Mouse (Mus musculus) cortical plate, adult 2 months (tissue): ENCODE results near the gene Fgfr2. TPM values are rescaled to one million over a fixed set of nuclear protein-coding genes. Genes with fewer than 3 reads are reported as not detected.

ENCODE experiments used
- H3K27ac ChIP-seq: fragments of 200-500 bp; 2 replicates; pipeline ENCODE4 v1.5.1; 2012; ENCODE audit warnings: low read length, control low read depth, inconsistent platforms; ENCODE audit not compliant: insufficient read depth
- H3K4me1 ChIP-seq: fragments of 200-500 bp; 2 replicates; pipeline ENCODE4 v1.6.1; 2011; ENCODE audit warnings: low read length; ENCODE audit not compliant: control insufficient read depth, insufficient read depth
- H3K4me3 ChIP-seq: fragments of 200-500 bp; 2 replicates; pipeline ENCODE4 v1.5.1; 2011; ENCODE audit warnings: mild to moderate bottlenecking, low read length, control low read depth; ENCODE audit not compliant: insufficient read depth
- CTCF ChIP-seq: fragments of 200-500 bp; IDR thresholded peaks from 2 replicates; pipeline ENCODE4 v1.5.1; 2011; ENCODE audit warnings: mild to moderate bottlenecking, control low read depth, low read length; ENCODE audit not compliant: insufficient read depth; ENCODE audit errors: extremely low read depth
- POLR2A ChIP-seq: fragments of 200-500 bp; IDR thresholded peaks from 2 replicates; pipeline ENCODE4 v1.6.1; 2011; ENCODE audit warnings: mild to moderate bottlenecking, low read length, control low read depth; ENCODE audit not compliant: insufficient read depth; ENCODE audit errors: extremely low read depth
- polyA plus RNA-seq: library from polyadenylated mRNA; depleted of rRNA; stranded (reverse); fragments of >200 nt; gene quantifications from 2 replicates; pipeline ENCODE4 v1.2.3, GENCODE M21; 2012

Fgfr2 gene
- polyA plus RNA-seq, 1 experiment = 50.4 TPM

- TF ChIP-seq CTCF (no peak), POLR2A (no peak)
- Histone ChIP-seq H3K4me1 (no peaks in the 10 kb centered on the region; the same call in none of the 2 replicates), H3K4me3 (no peak overlapping the region)
Measured at GRCm38 (mm10) chr7:133062055-133062454, 61.1 kb downstream of the Fgfr2 start.

GRCm38 (mm10) chr7:133060170-133060569 is 63.0 kb downstream of the Fgfr2 start:
- Histone ChIP-seq H3K4me1 (no peaks in the 10 kb centered on the region; the same call in 1 of the 2 replicates), H3K4me3 (no peak overlapping the region), H3K27ac (no peak overlapping the region)
- TF ChIP-seq POLR2A = no peak
- no peak for TF ChIP-seq CTCF

More at GRCm38 (mm10) chr7:133062055-133062454, 61.1 kb downstream of the Fgfr2 start:
- no peak overlapping the region for H3K27ac ChIP-seq

- Histone ChIP-seq H3K27ac (no peak overlapping the region), H3K4me3 (no peak overlapping the region), H3K4me1 (no peaks in the 10 kb centered on the region; the same call in 1 of the 2 replicates)
- TF ChIP-seq POLR2A = no peak
- TF ChIP-seq CTCF = no peak
Measured at GRCm38 (mm10) chr7:133059517-133060104, 63.5 kb downstream of the Fgfr2 start.

- TF ChIP-seq POLR2A (no peak), CTCF (no peak)
- no peak overlapping the region for H3K27ac ChIP-seq
- H3K4me3 ChIP-seq = no peak overlapping the region
- H3K4me1 ChIP-seq = no peaks in the 10 kb centered on the region; the same call in 1 of the 2 replicates
Measured at GRCm38 (mm10) chr7:133059150-133059509, 64.0 kb downstream of the Fgfr2 start.

- Histone ChIP-seq H3K4me3 (no peak overlapping the region), H3K27ac (no peak overlapping the region), H3K4me1 (no peaks in the 10 kb centered on the region; the same call in 1 of the 2 replicates)
- TF ChIP-seq POLR2A (no peak), CTCF (no peak)
Measured at GRCm38 (mm10) chr7:133058496-133059149, 64.5 kb downstream of the Fgfr2 start.

- TF ChIP-seq POLR2A = no peak
- no peak for TF ChIP-seq CTCF
- Histone ChIP-seq H3K27ac (no peak overlapping the region), H3K4me3 (no peak overlapping the region), H3K4me1 (no peaks in the 10 kb centered on the region; the same call in 1 of the 2 replicates)
Measured at GRCm38 (mm10) chr7:133056924-133057323, 66.2 kb downstream of the Fgfr2 start.

GRCm38 (mm10) chr7:133054486-133054885 is 68.7 kb downstream of the Fgfr2 start:
- H3K27ac ChIP-seq = no peak overlapping the region
- H3K4me3 ChIP-seq = no peak overlapping the region
- TF ChIP-seq POLR2A (no peak), CTCF (no peak)
- H3K4me1 ChIP-seq = no peaks in the 10 kb centered on the region; the same call in 1 of the 2 replicates

- TF ChIP-seq POLR2A = no peak
- TF ChIP-seq CTCF = no peak
- H3K27ac ChIP-seq = no peak overlapping the region
- H3K4me3 ChIP-seq = no peak overlapping the region
- H3K4me1 ChIP-seq = no peaks in the 10 kb centered on the region
Measured at GRCm38 (mm10) chr7:133053757-133054156, 69.4 kb downstream of the Fgfr2 start.

GRCm38 (mm10) chr7:133052819-133053218 is 70.3 kb downstream of the Fgfr2 start:
- H3K4me3 ChIP-seq = no peak overlapping the region
- H3K27ac ChIP-seq = 0 out of 2 replicates have a peak overlapping the region, but pooled peaks have one; percentile 48

GRCm38 (mm10) chr7:133050681-133051080 is 72.5 kb downstream of the Fgfr2 start:
- no peak overlapping the region for H3K27ac ChIP-seq
- TF ChIP-seq CTCF = no peak
- no peak for TF ChIP-seq POLR2A
- no peak overlapping the region for H3K4me3 ChIP-seq
- no peaks in the 10 kb centered on the region for H3K4me1 ChIP-seq

More at GRCm38 (mm10) chr7:133052819-133053218, 70.3 kb downstream of the Fgfr2 start:
- H3K4me1 ChIP-seq = no peaks in the 10 kb centered on the region
- TF ChIP-seq POLR2A = no peak
- no peak for TF ChIP-seq CTCF
